Mouse (Mus musculus) E14TG2a.4 (cell line): Measurements from ENCODE around the gene Tacstd2.
"Not testable (repeated sequence)": the region's sequence is repeated elsewhere in the genome, so short reads cannot be mapped to it uniquely, and the experiment has no call there.

Experiments
- H3K27me3 ChIP-seq: 2 replicates; pipeline ENCODE4 v1.6.1; 2014; ENCODE audit warnings: low read length, control low read depth; ENCODE audit not compliant: insufficient read depth
- H3K36me3 ChIP-seq: 2 replicates; pipeline ENCODE4 v1.6.1; 2014; ENCODE audit warnings: low read length, control low read depth; ENCODE audit not compliant: insufficient read depth
- H3K4me1 ChIP-seq: replicated peaks from 2 replicates; pipeline ENCODE4 v1.6.1; 2014; ENCODE audit warnings: low read depth, low read length, control low read depth
- H3K4me3 ChIP-seq: replicated peaks from 2 replicates; pipeline ENCODE4 v1.5.1; 2014; ENCODE audit warnings: mild to moderate bottlenecking, low read length
- H3K9me3 ChIP-seq: 2 replicates; pipeline ENCODE4 v1.6.1; 2014; ENCODE audit warnings: low read length, control low read depth
- CTCF ChIP-seq: conservative IDR thresholded peaks from 2 replicates; pipeline ENCODE4 v1.5.1; 2014; ENCODE audit warnings: low read length
- NANOG ChIP-seq: IDR thresholded peaks from 2 replicates; pipeline ENCODE4 v1.6.1; 2014; ENCODE audit warnings: borderline replicate concordance, low read length, mixed read lengths
- POU5F1 ChIP-seq: IDR thresholded peaks from 2 replicates; pipeline ENCODE4 v1.6.1; 2014; ENCODE audit warnings: low read length, borderline replicate concordance

Tacstd2 gene

GRCm38 (mm10) chr6:67530992-67531821 lies 4.4 kb downstream of the Tacstd2 start:
- TF ChIP-seq CTCF: no peak
- Histone ChIP-seq H3K4me3 (no peak overlapping the region), H3K27me3 (peaks cover 57% of the 10 kb centered on the region), H3K4me1 (peaks cover 37% of the 10 kb centered on the region), H3K36me3 (no peaks in the 10 kb centered on the region), H3K9me3 (no peaks in the 10 kb centered on the region)

- TF ChIP-seq CTCF (no peak), NANOG (no peak), POU5F1 (no peak)
These were observed 9.2 kb downstream of the Tacstd2 start for GRCm38 (mm10) chr6:67526356-67526755.

GRCm38 (mm10) chr6:67510752-67511151 lies 24.8 kb downstream of the Tacstd2 start:
- TF ChIP-seq CTCF (peak; percentile 48), NANOG (no peak), POU5F1 (no peak)
- H3K4me3 ChIP-seq: no peak overlapping the region
- H3K9me3 ChIP-seq: no peaks in the 10 kb centered on the region
- no peaks in the 10 kb centered on the region for H3K27me3 ChIP-seq
- H3K4me1 ChIP-seq: no peaks in the 10 kb centered on the region
- no peaks in the 10 kb centered on the region for H3K36me3 ChIP-seq

More at GRCm38 (mm10) chr6:67526356-67526755, 9.2 kb downstream of the Tacstd2 start:
- H3K4me3 ChIP-seq: no peak overlapping the region
- H3K4me1 ChIP-seq: 0 out of 2 replicates have a peak, but pooled peaks cover 2% of the 10 kb centered on the region
- H3K36me3 ChIP-seq: no peaks in the 10 kb centered on the region
- peaks cover 11% of the 10 kb centered on the region; the same call in 1 of the 2 replicates for H3K27me3 ChIP-seq
- no peaks in the 10 kb centered on the region for H3K9me3 ChIP-seq

- not testable (repeated sequence) for H3K27me3 ChIP-seq, H3K9me3 ChIP-seq, H3K36me3 ChIP-seq, H3K4me1 ChIP-seq, H3K4me3 ChIP-seq
These were observed 33.7 kb downstream of the Tacstd2 start for GRCm38 (mm10) chr6:67501938-67502337.

- H3K27me3 ChIP-seq: 0 out of 2 replicates have a peak, but pooled peaks cover 3% of the 10 kb centered on the region
- TF ChIP-seq POU5F1: no peak
- no peak for TF ChIP-seq NANOG
- no peak for TF ChIP-seq CTCF
- H3K4me3 ChIP-seq: no peak within 1 kb of the TSS
- H3K4me1 ChIP-seq: no peaks in the 10 kb centered on the region
- no peaks in the 10 kb centered on the region for H3K36me3 ChIP-seq
- 0 out of 2 replicates have a peak, but pooled peaks cover 3% of the 10 kb centered on the region for H3K9me3 ChIP-seq
These were observed 43.8 kb downstream of the Tacstd2 start, which contains the start of gene Il23r for GRCm38 (mm10) chr6:67491755-67492154. Gene Il23r, minus strand, starts transcription at chr6:67491855.
